Mouse (Mus musculus): ENCODE data around the gene S1pr4. TPM values are rescaled to one million over a fixed set of nuclear protein-coding genes. Genes with fewer than 3 reads are reported as not detected.

The S1pr4 gene
- polyA plus RNA-seq (2015; fragmentation: Nextera tagmentation; extraction: Ambion mirVana): 1.0 and 1.5 TPM in 2 replicates

- Histone ChIP-seq H3K27ac (replicated peaks) (no peak within 1 kb of the TSS; the same call in 1 of the 2 replicates), H3K27me3 (ENCODE audit: control insufficient read depth, insufficient read depth, low read length) (no peaks in the 10 kb centered on the region), H3K4me2 (replicated peaks; ENCODE audit: low read depth) (no peak within 1 kb of the TSS), H3K9ac (ENCODE audit: low read length) (no peak within 1 kb of the TSS), H3K4me3 (ENCODE audit: low read depth, low read length) (no peak within 1 kb of the TSS), H3K4me1 (replicated peaks; ENCODE audit: control insufficient read depth, insufficient read depth) (peaks cover 3% of the 10 kb centered on the region; the same call in 1 of the 2 replicates), H3K36me3 (ENCODE audit: control insufficient read depth, insufficient read depth, low read length) (no peaks in the 10 kb centered on the region), H3K9me3 (ENCODE audit: control insufficient read depth, low read length) (no peaks in the 10 kb centered on the region)
- ATAC-seq (ENCODE audit: low FRiP score, low TSS enrichment): no peak
- TF ChIP-seq CTCF (IDR thresholded peaks at IDR 0.05; ENCODE audit: low read depth) (no peak), EP300 (optimal IDR thresholded peaks at IDR 0.05) (no peak)
- DNase-seq (ENCODE audit: low spot score): no peak
- WGBS: 93% methylated on average over 2 of the region's 3 CpGs
These were observed at the start of gene S1pr4 for GRCm38 (mm10) chr10:81500032-81500431. S1pr4 (minus strand) TSS chr10:81500132.

- Histone ChIP-seq H3K9me3 (ENCODE audit: control insufficient read depth, low read length) (no peaks in the 10 kb centered on the region), H3K27ac (replicated peaks) (no peak overlapping the region), H3K4me3 (ENCODE audit: low read depth, low read length) (no peak overlapping the region), H3K4me1 (replicated peaks; ENCODE audit: control insufficient read depth, insufficient read depth) (no peaks in the 10 kb centered on the region; the same call in 1 of the 2 replicates), H3K4me2 (replicated peaks; ENCODE audit: low read depth) (no peak overlapping the region), H3K9ac (ENCODE audit: low read length) (no peak overlapping the region), H3K36me3 (ENCODE audit: control insufficient read depth, insufficient read depth, low read length) (no peaks in the 10 kb centered on the region), H3K27me3 (ENCODE audit: control insufficient read depth, insufficient read depth, low read length) (no peaks in the 10 kb centered on the region)
- 57% methylated on average over 5 of the region's 5 CpGs for WGBS
- no peak for DNase-seq (ENCODE audit: low spot score)
- TF ChIP-seq CTCF (IDR thresholded peaks at IDR 0.05; ENCODE audit: low read depth) (no peak), EP300 (optimal IDR thresholded peaks at IDR 0.05) (no peak)
- ATAC-seq (ENCODE audit: low FRiP score, low TSS enrichment): no peak
These were observed 49.0 kb upstream of the S1pr4 start for GRCm38 (mm10) chr10:81548944-81549343.

GRCm38 (mm10) chr10:81546788-81547571, 47.0 kb upstream of the S1pr4 start:
- H3K9me3 ChIP-seq (ENCODE audit: control insufficient read depth, low read length): no peaks in the 10 kb centered on the region
- H3K27me3 ChIP-seq (ENCODE audit: control insufficient read depth, insufficient read depth, low read length): no peaks in the 10 kb centered on the region
- H3K4me1 ChIP-seq (replicated peaks; ENCODE audit: control insufficient read depth, insufficient read depth): peaks cover 2% of the 10 kb centered on the region; the same call in 1 of the 2 replicates
- no peaks in the 10 kb centered on the region for H3K36me3 ChIP-seq (ENCODE audit: control insufficient read depth, insufficient read depth, low read length)
- TF ChIP-seq EP300 (optimal IDR thresholded peaks at IDR 0.05) (no peak), CTCF (IDR thresholded peaks at IDR 0.05; ENCODE audit: low read depth) (no peak)
- ATAC-seq (ENCODE audit: low FRiP score, low TSS enrichment): no peak
- no peak for DNase-seq (ENCODE audit: low spot score)
- H3K4me2 ChIP-seq (replicated peaks; ENCODE audit: low read depth): no peak overlapping the region
- 83% methylated on average over 13 of the region's 13 CpGs for WGBS
- no peak overlapping the region for H3K4me3 ChIP-seq (ENCODE audit: low read depth, low read length)
- H3K9ac ChIP-seq (ENCODE audit: low read length): no peak overlapping the region
- H3K27ac ChIP-seq (replicated peaks): peak overlapping the region; percentile 65; the same call in 1 of the 2 replicates

GRCm38 (mm10) chr10:81546332-81546731, 46.4 kb upstream of the S1pr4 start:
- H3K9me3 ChIP-seq (ENCODE audit: control insufficient read depth, low read length): no peaks in the 10 kb centered on the region
- TF ChIP-seq EP300 (optimal IDR thresholded peaks at IDR 0.05) (no peak), CTCF (IDR thresholded peaks at IDR 0.05; ENCODE audit: low read depth) (no peak)
- peak; percentile 26 for ATAC-seq (ENCODE audit: low FRiP score, low TSS enrichment)
- DNase-seq (ENCODE audit: low spot score): peak; percentile 77
- 64% methylated on average over 5 of the region's 5 CpGs for WGBS
- H3K4me1 ChIP-seq (replicated peaks; ENCODE audit: control insufficient read depth, insufficient read depth): peaks cover 2% of the 10 kb centered on the region; the same call in 1 of the 2 replicates
- H3K27ac ChIP-seq (replicated peaks): peak overlapping the region; percentile 65
- H3K9ac ChIP-seq (ENCODE audit: low read length): no peak overlapping the region
- no peaks in the 10 kb centered on the region for H3K27me3 ChIP-seq (ENCODE audit: control insufficient read depth, insufficient read depth, low read length)
- no peak overlapping the region for H3K4me2 ChIP-seq (replicated peaks; ENCODE audit: low read depth)
- no peaks in the 10 kb centered on the region for H3K36me3 ChIP-seq (ENCODE audit: control insufficient read depth, insufficient read depth, low read length)
- no peak overlapping the region for H3K4me3 ChIP-seq (ENCODE audit: low read depth, low read length)

GRCm38 (mm10) chr10:81545161-81545747, 45.3 kb upstream of the S1pr4 start, which contains the start of gene Gna11:
Gna11 (minus strand) TSS chr10:81545190.
- H3K27ac ChIP-seq (replicated peaks): peak within 1 kb of the TSS; percentile 75
- H3K27me3 ChIP-seq (ENCODE audit: control insufficient read depth, insufficient read depth, low read length): no peaks in the 10 kb centered on the region
- peaks cover 2% of the 10 kb centered on the region; the same call in 1 of the 2 replicates for H3K4me1 ChIP-seq (replicated peaks; ENCODE audit: control insufficient read depth, insufficient read depth)
- no peaks in the 10 kb centered on the region for H3K36me3 ChIP-seq (ENCODE audit: control insufficient read depth, insufficient read depth, low read length)
- no peak for TF ChIP-seq CTCF (IDR thresholded peaks at IDR 0.05; ENCODE audit: low read depth)
- TF ChIP-seq EP300 (optimal IDR thresholded peaks at IDR 0.05): no peak
- 2% methylated on average over 40 of the region's 59 CpGs for WGBS
- peak within 1 kb of the TSS; percentile 98 for H3K4me2 ChIP-seq (replicated peaks; ENCODE audit: low read depth)
- peak within 1 kb of the TSS; percentile 90 for H3K4me3 ChIP-seq (ENCODE audit: low read depth, low read length)
- H3K9me3 ChIP-seq (ENCODE audit: control insufficient read depth, low read length): no peaks in the 10 kb centered on the region
- H3K9ac ChIP-seq (ENCODE audit: low read length): peak within 1 kb of the TSS; percentile 88
- ATAC-seq (ENCODE audit: low FRiP score, low TSS enrichment) (peak; percentile 95), DNase-seq (ENCODE audit: low spot score) (peak; percentile 100)
